Mouse (Mus musculus) megakaryocyte, embryonic 14.5 days (primary cell): ENCODE measurements around the gene Incenp.

Experiments used
- FLI1 ChIP-seq: IDR thresholded peaks from 2 replicates; pipeline ENCODE4 v1.6.1; 2012; ENCODE audit warnings: low read length, inconsistent platforms, mixed read lengths
- GATA1 ChIP-seq: IDR thresholded peaks from 3 replicates; pipeline ENCODE4 v1.6.1; 2012; ENCODE audit warnings: mixed read lengths, low read length, inconsistent platforms, borderline replicate concordance

DNA sequence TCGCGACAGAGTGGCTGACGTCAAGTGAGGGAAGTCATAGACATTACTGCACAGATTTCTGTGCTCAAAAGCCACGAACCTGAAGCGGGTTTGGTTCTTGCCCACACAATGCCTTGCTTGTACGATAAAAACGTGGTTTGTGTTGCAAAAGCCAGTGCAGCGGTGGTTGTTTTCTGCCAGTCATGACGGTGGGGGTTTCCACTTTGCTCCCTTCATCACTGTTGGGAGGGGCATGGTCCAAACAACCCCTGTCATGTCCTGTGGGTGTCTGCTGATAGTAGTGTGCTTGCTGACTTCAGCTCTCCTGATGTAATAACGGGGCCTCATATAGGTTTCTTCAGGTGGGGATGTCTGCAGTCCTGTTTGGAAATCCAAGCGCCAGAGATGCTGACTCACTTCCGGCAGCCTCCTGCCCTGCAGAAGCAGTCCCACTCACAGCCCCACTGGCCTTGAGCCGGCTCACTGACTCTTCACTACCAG, 39.5 kb upstream of the Incenp start:
- TF ChIP-seq GATA1 (peak; percentile 6; the same call in 1 of the 3 replicates), FLI1 (peak; percentile 5; the same call in 1 of the 2 replicates)
